Mouse (Mus musculus) CD4-positive naive resting alpha-beta T cell, adult 57 days (primary cell): ENCODE results near the gene Swsap1. TPM values are rescaled to one million over a fixed set of nuclear protein-coding genes. Genes with fewer than 3 reads are reported as not detected.

ENCODE experiments used
- total RNA-seq: library from RNA; stranded (reverse); gene quantifications from one replicate; pipeline ENCODE4 v1.2.4, GENCODE M21; 2023

The Swsap1 gene
- total RNA-seq: 7.9 TPM

GRCm38 (mm10) chr9:21955570-21956281 lies at the start of gene Swsap1:
TSS of gene Swsap1 (plus strand) at chr9:21955755.

GRCm38 (mm10) chr9:21918035-21918592 lies 37.4 kb upstream of the Swsap1 start, which contains the start of gene Rab3d:
TSS of gene Rab3d (minus strand) at chr9:21918192.

GRCm38 (mm10) chr9:21927208-21927753 lies 28.3 kb upstream of the Swsap1 start, which contains the start of the genes Ccdc159 and Tmem205:
TSS of gene Ccdc159 (plus strand) at chr9:21927471.
TSS of gene Tmem205 (minus strand) at chr9:21927556.

GRCm38 (mm10) chr9:21936692-21937570 lies 18.6 kb upstream of the Swsap1 start, which contains the start of gene Plppr2:
TSS of gene Plppr2 (plus strand) at chr9:21937033.

GRCm38 (mm10) chr9:21963417-21963816 lies 7.9 kb downstream of the Swsap1 start, which contains the start of gene Epor:
TSS of gene Epor (minus strand) at chr9:21963506.

GRCm38 (mm10) chr9:21989230-21990110 lies 33.9 kb downstream of the Swsap1 start, which contains the start of gene Rgl3:
TSS of gene Rgl3 (minus strand) at chr9:21989446.

GRCm38 (mm10) chr9:22002194-22003162 lies 46.9 kb downstream of the Swsap1 start, which contains the start of the genes Ccdc151 and Prkcsh:
TSS of gene Ccdc151 (minus strand) at chr9:22002634.
TSS of gene Prkcsh (plus strand) at chr9:22002806.

Other genes with a start within 250 kb of the Swsap1 start
- 56.5 TPM for gene Ldlr, start 232.3 kb upstream of the Swsap1 start, total RNA-seq
- 1.9 TPM for gene Spc24, start 195.5 kb upstream of the Swsap1 start, total RNA-seq
- 0.33 TPM for gene Kank2, start 157.0 kb upstream of the Swsap1 start, total RNA-seq
- gene Angptl8, start 120.2 kb upstream of the Swsap1 start, total RNA-seq: not detected
- 5.2 TPM for gene Dock6, start 103.1 kb upstream of the Swsap1 start, total RNA-seq
- gene Rab3d, start 37.6 kb upstream of the Swsap1 start, total RNA-seq: 19.6 TPM
- gene Ccdc159, start 28.3 kb upstream of the Swsap1 start, total RNA-seq: not detected
- not detected for gene Tmem205, start 28.2 kb upstream of the Swsap1 start, total RNA-seq
- gene Plppr2, start 18.7 kb upstream of the Swsap1 start, total RNA-seq: 1.0 TPM
- 0.53 TPM for gene Epor, start 7.8 kb downstream of the Swsap1 start, total RNA-seq
- not detected for gene Rgl3, start 33.7 kb downstream of the Swsap1 start, total RNA-seq
- gene Ccdc151, start 46.9 kb downstream of the Swsap1 start, total RNA-seq: not detected
- 91.3 TPM for gene Prkcsh, start 47.1 kb downstream of the Swsap1 start, total RNA-seq
- not detected for gene Elavl3, start 96.3 kb downstream of the Swsap1 start, total RNA-seq
- not detected for gene Gm49318, start 115.5 kb downstream of the Swsap1 start, total RNA-seq
- 28.7 TPM for gene Zfp653, start 115.6 kb downstream of the Swsap1 start, total RNA-seq
- 29.4 TPM for gene Ecsit, start 129.7 kb downstream of the Swsap1 start, total RNA-seq
- not detected for gene Cnn1, start 143.5 kb downstream of the Swsap1 start, total RNA-seq
- 32.2 TPM for gene Elof1, start 161.4 kb downstream of the Swsap1 start, total RNA-seq
- 202 TPM for gene Acp5, start 180.0 kb downstream of the Swsap1 start, total RNA-seq
- 19.9 TPM for gene Pigyl, start 201.1 kb downstream of the Swsap1 start, total RNA-seq
- not detected for gene Zfp872, start 232.3 kb downstream of the Swsap1 start, total RNA-seq